Mouse (Mus musculus) heart, postnatal 0 days (tissue): ENCODE results near the gene Smchd1.

Experiments used
- CTCF ChIP-seq: IDR thresholded peaks from 2 replicates; pipeline ENCODE4 v1.5.1; 2016; ENCODE audit warnings: antibody characterized with exemption, control low read depth, low read depth
- EP300 ChIP-seq: IDR thresholded peaks from 2 replicates; pipeline ENCODE4 v1.6.1; 2016; ENCODE audit warnings: antibody characterized with exemption, low read depth

DNA sequence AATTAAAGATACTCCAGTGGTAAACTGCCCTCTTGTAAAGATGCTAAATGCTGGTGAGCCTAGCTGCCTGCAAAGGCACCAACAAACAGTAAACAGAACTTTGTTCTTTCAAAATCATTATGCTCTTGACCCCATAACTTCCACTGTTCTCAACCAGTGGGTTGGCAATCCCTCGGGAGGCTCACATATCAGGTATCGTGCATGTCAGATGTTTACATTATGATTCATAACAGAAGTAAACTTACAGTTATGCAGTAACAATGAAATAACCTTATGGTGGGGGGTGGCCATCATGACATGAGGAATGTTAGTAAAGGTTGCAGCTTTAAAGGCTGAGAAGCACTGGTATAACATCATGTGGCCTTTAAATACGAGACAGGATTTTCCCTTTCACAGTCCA, 119.6 kb downstream of the Smchd1 start:
- TF ChIP-seq CTCF (no peak), EP300 (no peak)
